Mouse (Mus musculus) stomach, embryonic 15.5 days (tissue): ENCODE results near the gene Sumf2. TPM values are rescaled to one million over a fixed set of nuclear protein-coding genes. Genes with fewer than 3 reads are reported as not detected.

ENCODE experiments used
- ATAC-seq: fragments of 200-750 bp; cut with Nextera tagmentation; 2 replicates; pipeline ENCODE4 v1.8.0; 2017; ENCODE audit warnings: low read depth, moderate number of reproducible peaks, moderate TSS enrichment; ENCODE audit not compliant: insufficient read depth, low FRiP score
- H3K27ac ChIP-seq: fragments of 300-500 bp; sonication (generic); 2 replicates; pipeline ENCODE4 v1.5.1; 2015; ENCODE audit warnings: mild to moderate bottlenecking, inconsistent platforms
- H3K27me3 ChIP-seq: fragments of 300-500 bp; sonication (generic); replicated peaks from 2 replicates; pipeline ENCODE4 v1.6.1; 2015; ENCODE audit warnings: inconsistent platforms
- H3K36me3 ChIP-seq: fragments of 300-500 bp; sonication (generic); 2 replicates; pipeline ENCODE4 v1.6.1; 2015; ENCODE audit warnings: inconsistent platforms
- H3K4me1 ChIP-seq: fragments of 300-500 bp; sonication (generic); 2 replicates; pipeline ENCODE4 v1.6.1; 2015; ENCODE audit warnings: inconsistent platforms
- H3K4me2 ChIP-seq: fragments of 300-500 bp; sonication (generic); 2 replicates; pipeline ENCODE4 v1.6.1; 2015; ENCODE audit warnings: mild to moderate bottlenecking, inconsistent platforms
- H3K4me3 ChIP-seq: fragments of 300-500 bp; sonication (generic); replicated peaks from 2 replicates; pipeline ENCODE4 v1.5.1; 2015; ENCODE audit warnings: inconsistent platforms
- H3K9ac ChIP-seq: fragments of 300-500 bp; sonication (generic); 2 replicates; pipeline ENCODE4 v1.6.1; 2015; ENCODE audit warnings: inconsistent platforms
- H3K9me3 ChIP-seq: fragments of 300-500 bp; sonication (generic); 2 replicates; pipeline ENCODE4 v1.6.1; 2016; ENCODE audit warnings: inconsistent platforms
- WGBS: fragments of 180-500 bp; shearing (Covaris S2); methylation state at CpG from one replicate; pipeline ENCODE4 v1.1.7; 2015; 5-methylcytosine and 5-hydroxymethylcytosine counted together
- polyA plus RNA-seq: library from polyadenylated mRNA; unstranded; fragments of >200 nt; fragmentation: Nextera tagmentation; extraction: Ambion mirVana; gene quantifications from 2 replicates; pipeline ENCODE4 v1.2.1, GENCODE M21; 2015

Sumf2 gene
- polyA plus RNA-seq, 1 experiment from 2014 or later: 40.1 TPM

DNA sequence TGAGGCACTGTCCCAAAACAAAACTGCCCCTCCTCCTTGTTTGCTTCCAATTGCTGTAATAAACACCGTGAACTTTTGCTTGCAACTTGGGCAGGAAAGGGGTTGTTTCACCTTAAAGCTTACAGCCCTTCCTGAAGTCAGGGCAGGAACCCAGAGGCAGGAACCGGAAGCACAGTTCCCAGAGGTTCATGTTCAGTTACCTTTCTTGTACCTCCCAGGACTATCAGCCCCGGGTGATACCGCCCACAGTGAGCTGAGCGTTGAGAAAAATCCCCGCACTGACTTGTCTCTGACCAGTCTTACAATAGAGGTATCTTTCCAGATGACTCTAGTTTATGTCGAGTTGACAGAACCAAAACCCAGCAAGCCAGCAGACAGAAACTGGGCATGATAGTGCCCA lies 62.8 kb downstream of the Sumf2 start:
- H3K27ac ChIP-seq: no peak overlapping the region
- ATAC-seq: no peak
- H3K4me3 ChIP-seq: no peak overlapping the region
- H3K27me3 ChIP-seq: no peaks in the 10 kb centered on the region
- H3K4me1 ChIP-seq: no peaks in the 10 kb centered on the region
- WGBS: 87% methylated on average over 7 of the region's 7 CpGs
- peak overlapping the region; percentile 95; the same call in 1 of the 2 replicates for H3K4me2 ChIP-seq
- no peak overlapping the region for H3K9ac ChIP-seq
- no peaks in the 10 kb centered on the region for H3K36me3 ChIP-seq
- H3K9me3 ChIP-seq: no peaks in the 10 kb centered on the region

Other genes starting within 250 kb of the Sumf2 start
- gene Zfp11, start 176.9 kb upstream of the Sumf2 start, polyA plus RNA-seq: 3.8 and 4.0 TPM in 2 replicates
- not detected in 2 replicates for gene Sept14, start 138.5 kb upstream of the Sumf2 start, polyA plus RNA-seq
- 177 and 185 TPM in 2 replicates for gene Mrps17, start 131.5 kb upstream of the Sumf2 start, polyA plus RNA-seq
- gene Nipsnap2, start 121.9 kb upstream of the Sumf2 start, polyA plus RNA-seq: 90.0 and 103 TPM in 2 replicates
- 45.9 and 46.1 TPM in 2 replicates for gene Psph, start 59.5 kb upstream of the Sumf2 start, polyA plus RNA-seq
- 880 and 948 TPM in 2 replicates for gene Chchd2, start 40.5 kb downstream of the Sumf2 start, polyA plus RNA-seq
- 3.1 and 3.5 TPM in 2 replicates for gene Zbed5, start 48.7 kb downstream of the Sumf2 start, polyA plus RNA-seq
- 0.09 and 0.10 TPM in 2 replicates for gene Phkg1, start 51.6 kb downstream of the Sumf2 start, polyA plus RNA-seq
- gene Nupr1l, start 61.6 kb downstream of the Sumf2 start, polyA plus RNA-seq: 2.7 and 3.2 TPM in 2 replicates
- gene Vkorc1l1, start 95.0 kb downstream of the Sumf2 start, polyA plus RNA-seq: 24.5 and 28.0 TPM in 2 replicates
- 68.3 and 76.5 TPM in 2 replicates for gene Gusb, start 156.1 kb downstream of the Sumf2 start, polyA plus RNA-seq
- gene Asl, start 182.3 kb downstream of the Sumf2 start, polyA plus RNA-seq: 49.1 and 50.1 TPM in 2 replicates
- gene Crcp, start 182.3 kb downstream of the Sumf2 start, polyA plus RNA-seq: 31.6 and 33.1 TPM in 2 replicates
- gene Tpst1, start 226.3 kb downstream of the Sumf2 start, polyA plus RNA-seq: 70.1 and 77.3 TPM in 2 replicates